Mouse (Mus musculus) thymus, adult 2 months (tissue): Measurements from ENCODE around the gene Ahdc1.

Source experiments
- CTCF ChIP-seq: fragments of 200-500 bp; IDR thresholded peaks from 2 replicates; pipeline ENCODE4 v1.5.1; 2012; ENCODE audit warnings: mild to moderate bottlenecking, control low read depth, low read length, moderate library complexity, borderline replicate concordance; ENCODE audit not compliant: control insufficient read depth, poor library complexity, insufficient read depth; ENCODE audit errors: extremely low read depth
- POLR2A ChIP-seq: fragments of 200-500 bp; IDR thresholded peaks from 2 replicates; pipeline ENCODE4 v1.6.1; 2012; ENCODE audit warnings: mild to moderate bottlenecking, low read length, control low read depth, moderate library complexity; ENCODE audit not compliant: control insufficient read depth, poor library complexity, insufficient read depth; ENCODE audit errors: extremely low read depth

- no peak for TF ChIP-seq CTCF
- no peak for TF ChIP-seq POLR2A
Observed at GRCm38 (mm10) chr4:133104194-133104569, 93.1 kb downstream of the Ahdc1 start.
